Mouse (Mus musculus) bone marrow macrophage, adult 2 months (primary cell): ENCODE measurements at regions not wholly inside any gene's neighbourhood (a gene's known extent, or its start where the extent isn't known, plus 50 kb on each side); places are given as distances from the start of the nearest gene placed in this dataset.

Experiments
- H3K27ac ChIP-seq: 2 replicates; pipeline ENCODE4 v1.5.1; 2012; ENCODE audit warnings: low read depth, low read length; ENCODE audit not compliant: insufficient read depth
- H3K4me1 ChIP-seq: 2 replicates; pipeline ENCODE4 v1.6.1; 2012; ENCODE audit warnings: low read length; ENCODE audit not compliant: control insufficient read depth, insufficient read depth
- H3K4me3 ChIP-seq: 2 replicates; pipeline ENCODE4 v1.5.1; 2012; ENCODE audit warnings: mild to moderate bottlenecking, low read length, moderate library complexity; ENCODE audit not compliant: insufficient read depth
- CTCF ChIP-seq: IDR thresholded peaks from 2 replicates; pipeline ENCODE4 v1.5.1; 2012; ENCODE audit warnings: low read depth, mild to moderate bottlenecking, low read length, moderate library complexity
- POLR2A ChIP-seq: IDR thresholded peaks from 2 replicates; pipeline ENCODE4 v1.6.1; 2012; ENCODE audit warnings: mild to moderate bottlenecking, low read depth, low read length, borderline replicate concordance

DNA sequence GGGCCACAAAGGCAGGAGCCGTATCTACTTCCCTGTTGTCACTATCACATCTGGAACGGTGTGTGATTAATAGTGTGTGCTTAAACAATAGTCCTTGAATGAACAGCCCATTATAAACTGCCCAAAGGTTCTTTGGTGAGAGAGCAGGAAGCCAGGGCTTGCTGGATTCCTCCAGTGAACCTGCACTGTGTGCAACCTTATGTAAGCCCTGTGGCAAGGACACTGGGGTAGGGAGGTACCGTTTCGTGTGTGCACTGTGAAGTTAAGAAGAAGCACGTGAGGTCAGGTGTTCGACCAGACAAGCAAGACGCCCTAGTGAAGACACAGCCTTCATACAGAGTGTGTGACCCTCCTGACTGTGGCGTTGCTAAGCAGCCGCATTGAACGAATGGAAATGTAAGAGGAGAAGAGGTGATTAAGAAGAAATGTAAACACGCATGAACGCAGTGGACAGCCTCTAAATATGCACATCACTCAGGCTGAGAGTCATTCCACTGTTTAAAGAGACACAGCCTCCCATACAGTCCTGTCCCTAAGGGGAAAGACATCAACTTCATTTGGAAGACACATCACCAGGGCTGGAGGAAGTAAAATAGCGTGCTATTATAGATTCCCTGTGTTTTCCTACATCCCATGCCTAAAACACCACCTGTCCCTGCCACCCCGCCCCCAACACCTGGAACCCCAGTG lies 472.0 kb upstream of the Gm19410 start:
- Histone ChIP-seq H3K27ac (no peak overlapping the region), H3K4me1 (no peaks in the 10 kb centered on the region), H3K4me3 (no peak overlapping the region)
- no peak for TF ChIP-seq POLR2A
- TF ChIP-seq CTCF = no peak

DNA sequence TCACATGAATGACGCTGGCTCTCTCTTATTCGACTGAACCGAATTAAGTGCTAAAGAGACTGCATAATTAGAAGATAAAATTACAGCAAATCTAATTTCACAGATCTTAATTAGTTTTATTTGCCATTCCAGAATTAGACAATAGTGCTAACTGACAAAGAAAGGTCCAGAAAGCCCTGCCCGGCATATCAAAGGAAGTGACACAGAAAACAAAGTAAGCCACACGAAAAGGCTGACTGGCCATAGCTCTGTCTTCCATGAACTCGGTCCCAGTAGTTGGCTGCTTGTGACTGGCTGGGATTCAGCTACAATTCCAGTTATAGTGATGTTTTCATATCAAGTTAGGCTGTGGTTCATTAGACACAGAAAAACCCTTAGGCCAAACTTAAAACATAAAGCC lies 468.7 kb upstream of the Gm19410 start:
- H3K4me1 ChIP-seq = 0 out of 2 replicates have a peak, but pooled peaks cover 1% of the 10 kb centered on the region
- TF ChIP-seq CTCF = no peak
- no peak for TF ChIP-seq POLR2A

GRCm38 (mm10) chr8:35299088-35299487 lies 466.5 kb upstream of the Gm19410 start:
- Histone ChIP-seq H3K27ac (no peak overlapping the region), H3K4me1 (0 out of 2 replicates have a peak, but pooled peaks cover 2% of the 10 kb centered on the region), H3K4me3 (no peak overlapping the region)
- no peak for TF ChIP-seq CTCF
- TF ChIP-seq POLR2A = no peak

More for the DNA sequence above, 468.7 kb upstream of the Gm19410 start:
- H3K27ac ChIP-seq = no peak overlapping the region
- H3K4me3 ChIP-seq = no peak overlapping the region

DNA sequence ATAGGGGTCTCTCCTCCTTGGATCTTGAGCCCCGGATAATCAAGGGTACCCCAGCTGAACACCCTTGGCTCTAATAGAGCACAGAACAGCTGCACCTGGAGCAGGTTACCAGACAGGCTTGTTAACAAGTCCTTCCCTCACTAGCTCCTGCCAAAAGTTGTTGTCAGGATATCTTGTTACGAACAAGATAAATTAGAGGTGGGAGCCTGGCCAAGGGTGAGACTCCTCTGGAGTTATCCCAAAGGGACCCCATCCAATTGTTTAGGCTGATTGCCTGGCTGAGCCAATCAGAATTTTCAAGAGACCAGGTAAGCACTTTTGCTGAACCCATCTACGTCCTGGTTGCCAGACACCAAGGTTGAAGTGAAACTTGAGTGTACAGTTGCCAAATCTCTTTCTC lies 465.2 kb upstream of the Gm19410 start:
- 0 out of 2 replicates have a peak, but pooled peaks cover 2% of the 10 kb centered on the region for H3K4me1 ChIP-seq
- no peak overlapping the region for H3K4me3 ChIP-seq
- no peak overlapping the region for H3K27ac ChIP-seq
- TF ChIP-seq POLR2A (no peak), CTCF (no peak)

GRCm38 (mm10) chr8:35300881-35301521 lies 464.6 kb upstream of the Gm19410 start:
- Histone ChIP-seq H3K4me1 (0 out of 2 replicates have a peak, but pooled peaks cover 2% of the 10 kb centered on the region), H3K27ac (no peak overlapping the region), H3K4me3 (no peak overlapping the region)
- no peak for TF ChIP-seq CTCF
- TF ChIP-seq POLR2A = no peak

DNA sequence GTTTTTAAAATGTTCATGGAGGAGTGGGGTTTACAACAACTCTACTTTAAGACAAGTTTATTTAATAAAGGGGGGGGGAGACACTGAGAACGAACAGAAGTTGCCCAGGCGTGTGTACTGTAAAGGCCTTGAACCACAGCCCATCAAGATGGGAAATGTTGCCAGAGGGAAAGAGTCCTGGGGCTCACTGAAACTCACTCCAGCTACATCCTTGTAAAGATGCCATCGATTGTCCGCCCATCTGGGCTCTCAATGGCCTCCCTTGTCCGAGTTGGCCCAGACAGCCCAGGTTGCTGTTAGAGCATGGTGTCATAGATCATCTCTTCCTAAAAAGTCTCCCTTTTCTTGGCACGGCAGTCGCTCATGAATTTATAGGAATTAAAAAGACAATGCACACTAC lies 462.7 kb upstream of the Gm19410 start:
- TF ChIP-seq CTCF (no peak), POLR2A (no peak)
- Histone ChIP-seq H3K27ac (no peak overlapping the region), H3K4me1 (0 out of 2 replicates have a peak, but pooled peaks cover 2% of the 10 kb centered on the region), H3K4me3 (no peak overlapping the region)

- TF ChIP-seq POLR2A (no peak), CTCF (no peak)
- Histone ChIP-seq H3K27ac (no peak overlapping the region), H3K4me1 (no peaks in the 10 kb centered on the region)
Measured at GRCm38 (mm10) chr8:35321270-35321865, 444.2 kb upstream of the Gm19410 start.

GRCm38 (mm10) chr8:35323180-35323975 lies 442.2 kb upstream of the Gm19410 start:
- no peak for TF ChIP-seq POLR2A
- no peak overlapping the region for H3K27ac ChIP-seq

More at GRCm38 (mm10) chr8:35321270-35321865, 444.2 kb upstream of the Gm19410 start:
- H3K4me3 ChIP-seq = no peak overlapping the region

More at GRCm38 (mm10) chr8:35323180-35323975, 442.2 kb upstream of the Gm19410 start:
- Histone ChIP-seq H3K4me1 (no peaks in the 10 kb centered on the region), H3K4me3 (no peak overlapping the region)
